Mouse (Mus musculus) spleen, adult 18-20 months (tissue): ENCODE data around the gene Svop.
A peak's percentile ranks its signal among the peaks of the same experiment; 100 is the strongest.

Experiments used
- DNase-seq, 2 experiments: peaks; one replicate each; pipeline ENCODE4 v3.0.0; 2022; ENCODE audit warnings: mixed read lengths in 2 of 2

Svop gene

GRCm38 (mm10) chr5:114043800-114044199 lies 47.6 kb downstream of the Svop start:
- no peak for DNase-seq

GRCm38 (mm10) chr5:114041327-114041930 lies 49.9 kb downstream of the Svop start:
- DNase-seq, result peak in 1 of 2 experiments; percentile 25

- DNase-seq, result no peak
Measured at GRCm38 (mm10) chr5:114040911-114041310, 50.5 kb downstream of the Svop start.

- DNase-seq, result no peak
Measured at GRCm38 (mm10) chr5:114040508-114040907, 50.9 kb downstream of the Svop start.

- no peak for DNase-seq
Measured at GRCm38 (mm10) chr5:114035111-114035510, 56.3 kb downstream of the Svop start.

GRCm38 (mm10) chr5:114034393-114034792 lies 57.0 kb downstream of the Svop start:
- no peak for DNase-seq

GRCm38 (mm10) chr5:114032161-114032763 lies 59.1 kb downstream of the Svop start:
- DNase-seq, result no peak

GRCm38 (mm10) chr5:114030652-114031051 lies 60.7 kb downstream of the Svop start:
- DNase-seq, result no peak

- no peak for DNase-seq
Measured at GRCm38 (mm10) chr5:114028111-114028510, 63.3 kb downstream of the Svop start.

GRCm38 (mm10) chr5:114027217-114027944 lies 64.0 kb downstream of the Svop start:
- DNase-seq, result no peak

- no peak for DNase-seq
Measured at GRCm38 (mm10) chr5:114024885-114025284, 66.5 kb downstream of the Svop start.

GRCm38 (mm10) chr5:114024390-114024789 lies 67.0 kb downstream of the Svop start:
- no peak for DNase-seq

- DNase-seq, result no peak
Measured at GRCm38 (mm10) chr5:114015121-114015520, 76.2 kb downstream of the Svop start.

- DNase-seq, result no peak
Measured at GRCm38 (mm10) chr5:114009049-114009448, 82.3 kb downstream of the Svop start.

- DNase-seq, result no peak
Measured at GRCm38 (mm10) chr5:114007753-114008453, 83.5 kb downstream of the Svop start.

- no peak for DNase-seq
Measured at GRCm38 (mm10) chr5:114006974-114007373, 84.4 kb downstream of the Svop start.

- no peak for DNase-seq
Measured at GRCm38 (mm10) chr5:114005100-114005499, 86.3 kb downstream of the Svop start.

GRCm38 (mm10) chr5:114004573-114004972 lies 86.8 kb downstream of the Svop start:
- DNase-seq, result no peak

- no peak for DNase-seq
Measured at GRCm38 (mm10) chr5:114003542-114003941, 87.8 kb downstream of the Svop start, which contains the start of gene Dao. Gene Dao, plus strand, starts transcription at chr5:114003703.

- DNase-seq, result peak; percentile 38 to 42
Measured at GRCm38 (mm10) chr5:113999382-113999781, 92.0 kb downstream of the Svop start.

GRCm38 (mm10) chr5:113996458-113996857 lies 94.9 kb downstream of the Svop start:
- DNase-seq, result no peak

- DNase-seq, result peak; percentile 79 to 89
Measured at GRCm38 (mm10) chr5:113993487-113994465, 97.6 kb downstream of the Svop start, which contains the start of gene Ssh1. Gene Ssh1, minus strand, starts transcription at chr5:113993894.
